Mouse (Mus musculus) stomach, embryonic 16.5 days (tissue): ENCODE data around the gene Vamp5. TPM values are rescaled to one million over a fixed set of nuclear protein-coding genes. Genes with fewer than 3 reads are reported as not detected.

Experiments
- ATAC-seq: fragments of 200-750 bp; cut with Nextera tagmentation; 2 replicates; pipeline ENCODE4 v1.8.0; 2017; ENCODE audit warnings: moderate number of reproducible peaks, moderate TSS enrichment; ENCODE audit not compliant: insufficient read depth, low FRiP score
- H3K27ac ChIP-seq: fragments of 300-500 bp; sonication (generic); 2 replicates; pipeline ENCODE4 v1.5.1; 2014; ENCODE audit warnings: low read length
- H3K27me3 ChIP-seq: fragments of 300-500 bp; sonication (generic); 2 replicates; pipeline ENCODE4 v1.6.1; 2014; ENCODE audit warnings: low read length, control low read depth, mixed read lengths; ENCODE audit not compliant: control insufficient read depth, insufficient read depth
- H3K36me3 ChIP-seq: fragments of 300-500 bp; sonication (generic); 2 replicates; pipeline ENCODE4 v1.6.1; 2014; ENCODE audit warnings: low read length; ENCODE audit not compliant: control insufficient read depth, insufficient read depth
- H3K4me1 ChIP-seq: fragments of 300-500 bp; sonication (generic); 2 replicates; pipeline ENCODE4 v1.6.1; 2014; ENCODE audit warnings: low read length, control low read depth, mixed read lengths; ENCODE audit not compliant: control insufficient read depth, insufficient read depth
- H3K4me2 ChIP-seq: fragments of 300-500 bp; sonication (generic); 2 replicates; pipeline ENCODE4 v1.6.1; 2014; ENCODE audit warnings: low read depth, low read length, mixed read lengths
- H3K4me3 ChIP-seq: fragments of 300-500 bp; sonication (generic); replicated peaks from 2 replicates; pipeline ENCODE4 v1.5.1; 2014; ENCODE audit warnings: mild to moderate bottlenecking, low read length
- H3K9ac ChIP-seq: fragments of 300-500 bp; sonication (generic); 2 replicates; pipeline ENCODE4 v1.6.1; 2014; ENCODE audit warnings: low read length
- H3K9me3 ChIP-seq: fragments of 300-500 bp; sonication (generic); replicated peaks from 2 replicates; pipeline ENCODE4 v1.6.1; 2016; ENCODE audit warnings: low read length, control low read depth; ENCODE audit not compliant: control insufficient read depth
- WGBS: fragments of 180-500 bp; shearing (Covaris S2); extraction: QIAGEN DNeasy Blood & Tissue Kit; methylation state at CpG from one replicate; pipeline ENCODE4 v1.1.7; 2014; 5-methylcytosine and 5-hydroxymethylcytosine counted together
- polyA plus RNA-seq: library from polyadenylated mRNA; unstranded; fragments of >200 nt; fragmentation: Nextera tagmentation; extraction: Ambion mirVana; gene quantifications from 2 replicates; pipeline ENCODE4 v1.2.1, GENCODE M21; 2015

Vamp5 gene
- 25.2 and 30.4 TPM in 2 replicates for polyA plus RNA-seq

GRCm38 (mm10) chr6:72380131-72380770, at the start of gene Vamp5:
TSS of gene Vamp5 (minus strand) at chr6:72380468.
- Histone ChIP-seq H3K36me3 (peaks cover 4% of the 10 kb centered on the region; the same call in 1 of the 2 replicates), H3K4me1 (no peaks in the 10 kb centered on the region), H3K27me3 (no peaks in the 10 kb centered on the region), H3K4me2 (peak within 1 kb of the TSS; percentile 65), H3K9ac (peak within 1 kb of the TSS; percentile 81), H3K9me3 (no peaks in the 10 kb centered on the region), H3K27ac (peak within 1 kb of the TSS; percentile 56), H3K4me3 (peak within 1 kb of the TSS; percentile 62)
- WGBS = 2% methylated on average over 49 of the region's 49 CpGs
- peak; percentile 89 for ATAC-seq

GRCm38 (mm10) chr6:72429061-72429842, 49.0 kb upstream of the Vamp5 start:
- Histone ChIP-seq H3K36me3 (peaks cover 20% of the 10 kb centered on the region), H3K9me3 (no peaks in the 10 kb centered on the region), H3K4me1 (no peaks in the 10 kb centered on the region), H3K9ac (no peak overlapping the region), H3K27ac (no peak overlapping the region), H3K4me2 (no peak overlapping the region), H3K27me3 (no peaks in the 10 kb centered on the region), H3K4me3 (no peak overlapping the region)
- WGBS = 85% methylated on average over 21 of the region's 21 CpGs
- no peak for ATAC-seq

- WGBS = 35% methylated on average over 8 of the region's 8 CpGs
- H3K36me3 ChIP-seq = peaks cover 32% of the 10 kb centered on the region
- no peak overlapping the region for H3K4me2 ChIP-seq
- H3K27ac ChIP-seq = no peak overlapping the region
- no peaks in the 10 kb centered on the region for H3K4me1 ChIP-seq
- no peaks in the 10 kb centered on the region for H3K9me3 ChIP-seq
- no peak overlapping the region for H3K4me3 ChIP-seq
- no peak overlapping the region for H3K9ac ChIP-seq
- no peaks in the 10 kb centered on the region for H3K27me3 ChIP-seq
- peak; percentile 66 for ATAC-seq
These were observed 47.8 kb upstream of the Vamp5 start for GRCm38 (mm10) chr6:72428036-72428435.

- Histone ChIP-seq H3K4me1 (no peaks in the 10 kb centered on the region), H3K27me3 (no peaks in the 10 kb centered on the region), H3K27ac (no peak overlapping the region), H3K4me3 (no peak overlapping the region), H3K4me2 (no peak overlapping the region), H3K36me3 (peaks cover 28% of the 10 kb centered on the region), H3K9me3 (no peaks in the 10 kb centered on the region), H3K9ac (no peak overlapping the region)
- 91% methylated on average over 11 of the region's 11 CpGs for WGBS
- no peak for ATAC-seq
These were observed 45.4 kb upstream of the Vamp5 start for GRCm38 (mm10) chr6:72425646-72426045.

GRCm38 (mm10) chr6:72420901-72421300, 40.6 kb upstream of the Vamp5 start:
- Histone ChIP-seq H3K27me3 (no peaks in the 10 kb centered on the region), H3K4me2 (no peak overlapping the region), H3K27ac (no peak overlapping the region), H3K9me3 (no peaks in the 10 kb centered on the region), H3K4me3 (no peak overlapping the region), H3K36me3 (peaks cover 29% of the 10 kb centered on the region), H3K9ac (no peak overlapping the region), H3K4me1 (peaks cover 5% of the 10 kb centered on the region)
- no peak for ATAC-seq
- WGBS = 85% methylated on average over 10 of the region's 10 CpGs

GRCm38 (mm10) chr6:72419806-72420205, 39.5 kb upstream of the Vamp5 start:
- H3K9ac ChIP-seq = no peak overlapping the region
- no peak overlapping the region for H3K4me3 ChIP-seq
- peaks cover 24% of the 10 kb centered on the region for H3K36me3 ChIP-seq
- H3K9me3 ChIP-seq = no peaks in the 10 kb centered on the region
- no peak for ATAC-seq
- WGBS = 79% methylated on average over 1 of the region's 1 CpGs
- H3K27ac ChIP-seq = no peak overlapping the region
- no peak overlapping the region for H3K4me2 ChIP-seq
- H3K27me3 ChIP-seq = no peaks in the 10 kb centered on the region
- H3K4me1 ChIP-seq = peaks cover 14% of the 10 kb centered on the region

GRCm38 (mm10) chr6:72418279-72418678, 38.0 kb upstream of the Vamp5 start:
- Histone ChIP-seq H3K4me3 (no peak overlapping the region), H3K9ac (no peak overlapping the region), H3K27ac (no peak overlapping the region), H3K4me1 (peaks cover 15% of the 10 kb centered on the region), H3K9me3 (no peaks in the 10 kb centered on the region), H3K4me2 (no peak overlapping the region), H3K36me3 (peaks cover 8% of the 10 kb centered on the region), H3K27me3 (no peaks in the 10 kb centered on the region)
- ATAC-seq = no peak
- 90% methylated on average over 4 of the region's 4 CpGs for WGBS

GRCm38 (mm10) chr6:72415964-72416772, 35.9 kb upstream of the Vamp5 start:
- ATAC-seq = no peak
- 0 out of 2 replicates have a peak overlapping the region, but pooled peaks have one; percentile 75 for H3K4me2 ChIP-seq
- no peak overlapping the region for H3K27ac ChIP-seq
- H3K4me3 ChIP-seq = no peak overlapping the region
- WGBS = 64% methylated on average over 7 of the region's 7 CpGs
- H3K27me3 ChIP-seq = no peaks in the 10 kb centered on the region
- H3K4me1 ChIP-seq = peaks cover 15% of the 10 kb centered on the region
- H3K9me3 ChIP-seq = no peaks in the 10 kb centered on the region
- H3K36me3 ChIP-seq = peaks cover 6% of the 10 kb centered on the region; the same call in 1 of the 2 replicates
- peak overlapping the region; percentile 37; the same call in 1 of the 2 replicates for H3K9ac ChIP-seq
